Mouse (Mus musculus): Measurements from ENCODE around the gene Stx7. TPM values are rescaled to one million over a fixed set of nuclear protein-coding genes. Genes with fewer than 3 reads are reported as not detected.
"Not testable (repeated sequence)": the region's sequence is repeated elsewhere in the genome, so short reads cannot be mapped to it uniquely, and the experiment has no call there.

Stx7 gene
- 77.3 and 87.4 TPM in 2 replicates for polyA plus RNA-seq (2015; fragmentation: Nextera tagmentation; extraction: Ambion mirVana)

DNA sequence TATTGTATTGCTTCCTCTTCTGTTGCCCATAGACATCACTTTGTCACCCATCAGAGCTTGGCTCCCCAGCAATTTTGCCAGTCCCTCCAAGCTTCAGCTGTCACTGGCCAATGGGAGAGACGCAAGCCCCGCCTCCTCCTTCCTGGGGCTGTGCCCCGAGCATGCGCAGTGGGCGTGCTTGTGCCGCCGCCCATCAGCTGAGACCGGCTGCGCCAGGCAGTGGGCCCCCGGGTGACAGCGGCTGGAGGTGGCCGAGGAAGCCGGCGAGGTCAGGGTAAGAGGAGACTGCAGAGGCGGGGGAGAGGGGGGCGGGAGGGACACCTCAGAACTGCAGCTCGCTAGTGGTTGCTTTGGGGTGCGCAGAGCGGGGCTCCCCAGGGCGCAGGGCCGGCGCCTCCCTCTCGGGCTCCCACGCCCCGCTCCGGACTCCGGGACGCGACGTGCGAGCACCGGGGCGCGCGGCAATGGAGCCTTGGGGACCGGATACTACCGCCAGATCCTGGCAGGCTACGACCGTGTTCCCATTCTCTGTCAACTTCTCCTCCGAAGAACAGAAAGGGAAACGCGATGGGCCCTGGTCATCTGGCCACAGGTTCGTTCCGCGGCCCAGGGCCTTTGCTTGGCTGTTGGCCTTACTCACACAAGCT, at the start of gene Stx7:
TSS of gene Stx7 (plus strand) at position 168 of the 647 bp plus-strand sequence.
- Histone ChIP-seq H3K27me3 (no peaks in the 10 kb centered on the region), H3K4me2 (peak within 1 kb of the TSS; percentile 67), H3K36me3 (no peaks in the 10 kb centered on the region), H3K9me3 (no peaks in the 10 kb centered on the region), H3K27ac (peak within 1 kb of the TSS; percentile 69; the same call in 1 of the 2 replicates), H3K4me1 (peaks cover 11% of the 10 kb centered on the region; the same call in 1 of the 2 replicates), H3K9ac (peak within 1 kb of the TSS; percentile 78), H3K4me3 (peak within 1 kb of the TSS; percentile 86)
- under 1% methylated on average over 42 of the region's 45 CpGs for WGBS
- peak; percentile 97 for ATAC-seq (ENCODE audit: borderline replicate concordance, extremely low read depth, low FRiP score, low TSS enrichment)

DNA sequence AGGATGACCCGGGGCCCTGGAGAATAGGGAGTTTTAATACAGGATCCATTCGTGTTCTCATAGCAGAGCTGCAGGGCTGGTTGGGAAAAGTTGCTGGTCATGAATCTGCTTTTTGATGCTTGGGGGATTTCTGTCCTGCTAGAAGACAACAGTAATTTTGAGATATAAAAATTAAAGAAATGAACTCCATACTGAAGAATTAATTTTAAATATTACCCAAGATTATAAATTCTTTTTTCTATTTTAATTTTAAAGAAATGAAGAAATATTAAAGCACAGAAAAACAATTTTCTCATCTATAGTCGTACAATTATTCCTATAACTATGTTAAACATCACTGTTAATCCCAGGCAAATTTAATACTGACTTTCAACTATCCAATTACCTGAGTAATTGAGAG, 47.3 kb upstream of the Stx7 start, which contains the start of gene Taar8c:
TSS of gene Taar8c (minus strand) at position 101 of the 400 bp plus-strand sequence.
- not testable (repeated sequence) for H3K4me1 ChIP-seq; H3K27me3 ChIP-seq; ATAC-seq (ENCODE audit: borderline replicate concordance, extremely low read depth, low FRiP score, low TSS enrichment); H3K9me3 ChIP-seq; H3K36me3 ChIP-seq; H3K4me3 ChIP-seq; H3K9ac ChIP-seq; H3K27ac ChIP-seq; H3K4me2 ChIP-seq
- 71% methylated on average over 1 of the region's 3 CpGs for WGBS

DNA sequence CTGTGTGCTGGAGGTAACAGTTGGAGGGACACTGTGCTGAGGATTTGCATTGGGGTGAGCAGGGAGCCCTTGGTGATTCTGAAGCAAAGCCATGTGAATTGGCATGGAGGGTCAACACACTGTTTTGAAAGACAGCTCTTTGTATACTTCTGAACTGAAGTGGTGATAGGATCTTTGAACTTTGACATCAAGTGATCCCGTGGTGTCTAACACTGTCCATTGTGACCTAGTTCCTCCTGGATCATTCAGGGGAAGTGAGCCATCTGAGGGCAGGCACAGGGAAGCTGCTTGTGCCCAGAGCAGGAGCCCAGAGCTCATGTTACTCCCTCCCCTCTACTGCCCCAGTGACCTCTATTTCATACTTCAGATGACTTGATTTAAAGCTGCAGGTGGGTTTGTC, 45.8 kb upstream of the Stx7 start:
- H3K9me3 ChIP-seq; H3K27me3 ChIP-seq; H3K4me3 ChIP-seq; H3K4me2 ChIP-seq; H3K36me3 ChIP-seq; H3K9ac ChIP-seq; H3K27ac ChIP-seq; H3K4me1 ChIP-seq; ATAC-seq (ENCODE audit: borderline replicate concordance, extremely low read depth, low FRiP score, low TSS enrichment): not testable (repeated sequence)
- 17% methylated on average over 1 of the region's 1 CpGs for WGBS

DNA sequence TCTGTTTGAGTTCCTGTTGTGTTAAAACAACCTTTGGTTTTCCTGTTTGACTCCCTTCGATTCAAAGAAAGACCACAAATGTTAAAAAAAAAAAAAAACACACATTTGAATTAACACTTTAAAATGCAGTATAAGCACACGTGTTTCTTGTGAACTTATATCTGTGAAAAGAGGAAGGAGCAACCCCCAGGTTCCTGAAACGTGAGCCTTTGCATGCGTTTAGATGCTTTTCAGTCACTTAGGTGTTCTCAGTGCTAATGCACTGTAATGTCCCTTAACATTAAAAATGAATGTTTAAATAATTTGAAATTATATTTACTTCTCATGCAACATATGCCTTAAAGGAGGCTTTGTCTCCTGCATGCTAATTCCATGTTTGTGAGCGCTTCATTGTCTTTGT, 41.4 kb upstream of the Stx7 start:
- Histone ChIP-seq H3K9me3 (no peaks in the 10 kb centered on the region), H3K36me3 (no peaks in the 10 kb centered on the region), H3K4me1 (no peaks in the 10 kb centered on the region), H3K27me3 (no peaks in the 10 kb centered on the region), H3K4me2 (no peak overlapping the region), H3K27ac (no peak overlapping the region), H3K9ac (no peak overlapping the region), H3K4me3 (no peak overlapping the region)
- 60% methylated on average over 5 of the region's 5 CpGs for WGBS
- ATAC-seq (ENCODE audit: borderline replicate concordance, extremely low read depth, low FRiP score, low TSS enrichment), result no peak

DNA sequence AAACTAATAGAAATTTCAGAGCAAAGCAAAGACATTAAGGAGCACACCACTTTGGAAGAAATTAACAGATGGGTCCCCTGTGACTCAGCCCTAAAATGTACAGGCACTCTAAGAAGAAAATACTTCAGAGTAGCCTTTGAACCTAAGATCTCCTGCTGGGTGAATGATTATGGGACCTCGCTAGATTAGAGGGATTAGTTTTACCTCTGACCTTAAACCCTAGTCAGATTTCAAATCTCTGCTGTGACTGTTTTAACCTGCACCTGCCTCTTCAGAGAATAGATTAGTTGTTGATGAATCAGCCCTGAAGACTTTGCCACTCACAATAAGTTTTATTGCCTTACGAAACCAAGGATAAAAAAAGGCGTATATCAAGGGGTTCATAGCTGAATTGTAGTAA, 40.9 kb upstream of the Stx7 start:
- Histone ChIP-seq H3K9me3 (no peaks in the 10 kb centered on the region), H3K36me3 (no peaks in the 10 kb centered on the region), H3K27me3 (no peaks in the 10 kb centered on the region), H3K9ac (no peak overlapping the region), H3K27ac (no peak overlapping the region), H3K4me2 (no peak overlapping the region), H3K4me3 (no peak overlapping the region), H3K4me1 (no peaks in the 10 kb centered on the region)
- WGBS, result 68% methylated on average over 3 of the region's 3 CpGs
- no peak for ATAC-seq (ENCODE audit: borderline replicate concordance, extremely low read depth, low FRiP score, low TSS enrichment)

DNA sequence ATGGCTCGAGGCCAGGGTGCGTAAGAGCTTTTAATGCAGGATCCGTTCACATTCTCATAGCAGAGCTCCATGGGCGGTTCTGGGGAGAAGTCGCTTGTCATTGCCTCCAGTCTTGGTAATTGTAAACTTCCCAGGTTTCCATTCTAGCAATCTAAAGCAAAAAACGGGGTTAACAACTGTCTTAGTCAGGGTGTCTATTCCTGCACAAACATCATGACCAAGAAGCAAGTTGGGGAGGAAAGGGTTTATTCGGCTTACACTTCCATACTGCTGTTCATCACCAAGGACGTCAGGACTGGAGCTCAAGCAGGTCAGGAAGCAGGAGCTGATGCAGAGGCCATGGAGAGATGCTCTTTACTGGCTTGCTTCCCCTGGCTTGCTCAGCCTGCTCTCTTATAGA, 39.7 kb upstream of the Stx7 start, which contains the start of gene Taar9:
TSS of gene Taar9 (minus strand) at position 101 of the 400 bp plus-strand sequence.
- ATAC-seq (ENCODE audit: borderline replicate concordance, extremely low read depth, low FRiP score, low TSS enrichment); H3K27ac ChIP-seq; H3K4me2 ChIP-seq; H3K4me1 ChIP-seq; H3K36me3 ChIP-seq; H3K9me3 ChIP-seq; H3K27me3 ChIP-seq; H3K4me3 ChIP-seq; H3K9ac ChIP-seq: not testable (repeated sequence)
- 65% methylated on average over 8 of the region's 8 CpGs for WGBS

DNA sequence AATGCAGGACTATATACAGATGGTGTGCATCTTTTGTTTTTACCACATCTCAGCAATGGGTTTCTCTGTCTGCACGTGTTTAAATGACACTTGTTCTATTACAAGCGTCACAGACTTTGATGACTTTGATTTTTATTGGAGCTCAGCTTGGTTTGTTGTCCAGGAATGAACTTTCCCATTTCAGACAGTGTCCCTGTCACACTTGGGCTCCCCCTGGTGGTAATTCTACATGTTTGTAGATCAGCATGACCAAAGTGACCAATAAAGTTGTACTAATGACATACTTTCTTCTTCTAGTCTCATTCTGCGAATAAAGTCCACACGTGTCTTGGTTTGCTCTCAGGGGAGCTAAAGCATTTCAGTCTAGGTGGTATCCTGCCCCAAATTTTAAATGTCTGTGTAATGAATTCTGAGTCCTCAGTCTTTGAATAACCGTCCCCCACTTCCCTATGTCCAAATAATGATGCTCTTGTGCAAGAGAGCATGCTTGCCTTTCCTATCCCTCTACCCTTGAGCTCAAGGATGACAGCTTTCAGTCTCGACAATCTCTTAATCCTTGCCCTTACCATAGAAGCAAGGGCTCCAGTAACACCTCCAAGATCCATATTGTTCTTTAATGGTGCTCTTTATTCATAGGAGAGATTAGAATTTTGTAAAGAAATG, 37.9 kb upstream of the Stx7 start:
- no peaks in the 10 kb centered on the region for H3K36me3 ChIP-seq
- H3K4me3 ChIP-seq, result no peak overlapping the region
- H3K4me2 ChIP-seq, result no peak overlapping the region
- ATAC-seq (ENCODE audit: borderline replicate concordance, extremely low read depth, low FRiP score, low TSS enrichment), result no peak
- no peaks in the 10 kb centered on the region for H3K4me1 ChIP-seq
- 42% methylated on average over 6 of the region's 6 CpGs for WGBS
- no peak overlapping the region for H3K9ac ChIP-seq
- no peaks in the 10 kb centered on the region for H3K9me3 ChIP-seq
- H3K27me3 ChIP-seq, result no peaks in the 10 kb centered on the region
- H3K27ac ChIP-seq, result no peak overlapping the region

DNA sequence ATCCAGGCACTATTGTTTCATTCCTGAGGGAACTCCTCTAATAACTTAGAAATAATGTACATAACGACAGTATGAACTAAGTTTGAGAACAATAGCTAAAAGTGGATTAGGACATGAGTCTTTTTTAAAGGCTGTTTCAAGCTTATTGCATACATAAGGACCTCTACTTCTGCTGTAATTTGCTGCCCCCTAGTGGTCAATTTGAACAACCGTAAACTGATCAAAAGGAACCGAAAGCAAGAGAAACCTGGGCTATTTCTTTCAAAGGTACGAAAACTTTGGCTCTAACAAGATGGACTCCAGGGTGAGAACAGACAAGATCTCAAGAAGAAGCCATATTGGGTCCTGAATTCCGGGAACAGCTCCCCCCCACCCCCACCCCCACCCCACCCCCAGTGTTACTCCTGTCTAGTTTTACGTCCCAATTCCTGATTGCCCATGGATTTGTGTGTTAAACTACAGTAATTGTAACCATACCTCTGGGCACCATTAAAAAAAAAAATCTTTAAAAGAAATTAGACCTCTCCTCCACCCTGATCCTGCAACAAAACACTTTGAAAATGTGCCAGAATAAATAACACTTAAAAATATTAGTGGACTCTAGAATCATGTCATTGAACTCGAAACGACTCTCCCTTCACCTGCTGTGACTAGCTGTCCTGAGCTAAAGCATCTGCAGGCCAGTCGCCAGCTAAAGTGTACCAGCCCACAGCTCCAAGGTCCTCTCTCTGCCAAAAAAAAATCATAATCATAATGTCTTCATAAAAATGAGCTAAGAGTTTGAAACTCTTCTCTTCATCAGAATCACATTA, 17.4 kb upstream of the Stx7 start:
- H3K4me2 ChIP-seq, result peak overlapping the region; percentile 49
- no peaks in the 10 kb centered on the region for H3K27me3 ChIP-seq
- 0 out of 2 replicates have a peak overlapping the region, but pooled peaks have one; percentile 14 for H3K9ac ChIP-seq
- WGBS, result 15% methylated on average over 9 of the region's 9 CpGs
- no peaks in the 10 kb centered on the region for H3K9me3 ChIP-seq
- peaks cover 18% of the 10 kb centered on the region; the same call in 1 of the 2 replicates for H3K4me1 ChIP-seq
- peak overlapping the region; percentile 76 for H3K27ac ChIP-seq
- no peaks in the 10 kb centered on the region for H3K36me3 ChIP-seq
- H3K4me3 ChIP-seq, result peak overlapping the region; percentile 28
- ATAC-seq (ENCODE audit: borderline replicate concordance, extremely low read depth, low FRiP score, low TSS enrichment), result peak; percentile 72

DNA sequence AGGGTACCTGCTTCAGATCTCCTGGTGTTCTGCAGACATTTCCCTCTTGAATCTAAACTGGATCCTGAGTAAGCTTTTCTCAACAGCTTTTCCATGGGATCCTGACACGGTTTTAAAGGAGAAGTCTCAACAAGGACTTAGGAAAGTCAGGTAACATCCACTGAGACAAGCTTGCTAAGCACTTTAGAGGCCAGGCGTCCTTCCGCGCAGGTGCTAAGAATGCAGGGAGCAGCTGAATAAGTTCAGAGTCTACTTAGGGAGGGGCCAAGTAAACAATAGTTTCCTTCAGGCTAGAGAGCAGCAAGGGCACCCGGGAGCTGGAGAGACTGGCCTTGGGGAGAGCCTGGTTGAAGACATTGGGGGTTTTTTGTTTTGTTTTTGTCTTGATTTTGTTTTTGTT, 16.8 kb upstream of the Stx7 start:
- Histone ChIP-seq H3K4me1 (peaks cover 18% of the 10 kb centered on the region; the same call in 1 of the 2 replicates), H3K36me3 (no peaks in the 10 kb centered on the region), H3K9ac (no peak overlapping the region), H3K4me2 (peak overlapping the region; percentile 49), H3K9me3 (no peaks in the 10 kb centered on the region), H3K27ac (peak overlapping the region; percentile 76), H3K27me3 (no peaks in the 10 kb centered on the region), H3K4me3 (no peak overlapping the region)
- ATAC-seq (ENCODE audit: borderline replicate concordance, extremely low read depth, low FRiP score, low TSS enrichment), result peak; percentile 83
- 16% methylated on average over 5 of the region's 5 CpGs for WGBS

DNA sequence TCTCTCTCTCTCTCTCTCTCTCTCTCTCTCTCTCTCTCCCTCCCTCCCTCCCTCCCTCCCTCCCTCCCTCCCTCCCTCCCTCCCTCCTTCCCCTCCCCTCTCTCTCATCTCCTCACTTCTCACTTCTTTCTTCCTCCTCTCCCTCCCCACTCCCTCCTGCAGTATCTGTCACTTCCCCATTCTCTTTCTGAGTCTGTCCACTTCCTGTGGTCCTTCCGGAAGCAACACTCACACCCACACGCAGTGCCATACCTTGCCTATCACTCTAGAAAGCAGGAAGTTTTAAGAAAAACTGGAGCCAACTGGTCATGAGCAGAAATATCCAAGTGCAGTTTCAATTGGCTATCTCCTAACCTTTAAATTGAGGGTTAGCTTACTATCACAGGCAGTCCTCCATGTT, 16.0 kb upstream of the Stx7 start:
- no peak overlapping the region for H3K4me3 ChIP-seq
- H3K4me2 ChIP-seq, result no peak overlapping the region
- H3K36me3 ChIP-seq, result no peaks in the 10 kb centered on the region
- H3K9me3 ChIP-seq, result no peaks in the 10 kb centered on the region
- 17% methylated on average over 2 of the region's 2 CpGs for WGBS
- H3K27me3 ChIP-seq, result no peaks in the 10 kb centered on the region
- H3K4me1 ChIP-seq, result peaks cover 18% of the 10 kb centered on the region; the same call in 1 of the 2 replicates
- no peak overlapping the region for H3K9ac ChIP-seq
- no peak for ATAC-seq (ENCODE audit: borderline replicate concordance, extremely low read depth, low FRiP score, low TSS enrichment)
- H3K27ac ChIP-seq, result peak overlapping the region; percentile 76; the same call in 1 of the 2 replicates

DNA sequence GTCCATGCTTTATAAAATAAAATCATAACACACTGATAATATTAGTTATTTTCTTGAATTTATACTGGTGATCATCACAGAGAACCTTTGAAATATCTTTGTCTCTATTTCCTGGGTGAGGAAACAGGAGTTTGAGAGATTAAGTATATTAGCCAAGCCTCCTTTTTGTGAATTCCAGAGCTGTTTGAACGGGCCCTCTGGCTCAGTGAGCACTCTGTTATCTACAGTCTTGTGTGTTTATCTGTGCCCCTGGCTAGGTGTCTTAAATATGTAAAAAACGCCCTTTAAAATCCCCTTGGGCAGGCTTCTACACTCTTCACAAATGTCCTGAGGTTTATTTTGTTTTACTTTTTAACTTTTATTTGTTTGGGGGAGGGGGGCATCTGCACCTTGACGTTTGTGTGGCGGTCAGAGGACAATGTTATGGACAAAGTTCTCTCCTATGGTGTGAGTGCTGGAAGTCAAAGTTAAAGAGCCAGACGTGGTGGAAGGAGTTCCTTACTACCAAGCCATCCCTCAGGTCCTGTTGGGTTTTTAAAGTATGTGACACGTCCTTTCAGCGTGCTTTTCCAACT, 14.9 kb upstream of the Stx7 start:
- Histone ChIP-seq H3K36me3 (no peaks in the 10 kb centered on the region), H3K9ac (no peak overlapping the region), H3K4me2 (no peak overlapping the region), H3K27ac (peak overlapping the region; percentile 76), H3K9me3 (no peaks in the 10 kb centered on the region), H3K4me3 (no peak overlapping the region), H3K27me3 (no peaks in the 10 kb centered on the region), H3K4me1 (peaks cover 18% of the 10 kb centered on the region; the same call in 1 of the 2 replicates)
- ATAC-seq (ENCODE audit: borderline replicate concordance, extremely low read depth, low FRiP score, low TSS enrichment), result no peak
- WGBS, result 26% methylated on average over 7 of the region's 7 CpGs
